Mouse (Mus musculus): ENCODE data around the gene Sorbs1.

DNA sequence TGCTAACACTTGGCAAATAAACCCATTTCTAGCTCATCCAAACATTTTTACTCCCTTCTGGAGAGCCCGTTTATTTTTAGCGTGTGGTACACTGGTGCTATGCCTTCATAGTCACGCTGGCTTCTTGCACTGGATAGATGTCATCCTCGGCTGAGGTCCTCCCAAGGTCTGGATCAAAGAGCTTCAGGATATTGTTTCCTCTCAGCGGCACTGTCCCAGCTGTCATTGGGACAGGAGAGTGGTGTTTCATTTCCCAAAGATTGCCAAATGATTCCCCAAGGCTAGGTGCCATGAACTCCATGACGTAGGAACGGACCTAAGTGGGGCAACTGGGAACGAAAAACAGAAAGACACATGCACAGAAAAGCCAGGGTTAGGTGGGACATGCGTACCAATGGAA is 225.2 kb downstream of the Sorbs1 start:
- TF ChIP-seq BHLHE40 (IDR thresholded peaks at IDR 0.05; ENCODE audit: low read depth, low read length) (no peak), POLR2A (IDR thresholded peaks at IDR 0.05; ENCODE audit: low read depth, low read length) (no peak), TCF12 (IDR thresholded peaks at IDR 0.05; ENCODE audit: low read depth, low read length) (no peak), USF1 (IDR thresholded peaks at IDR 0.05; ENCODE audit: low read depth, low read length) (no peak), CTCF (conservative IDR thresholded peaks at IDR 0.05 in 1 of 2, IDR thresholded peaks at IDR 0.05 in 1 of 2; ENCODE audit: low read depth in 2 of 2, low read length in 2 of 2) (no peak), CHD2 (IDR thresholded peaks at IDR 0.05; ENCODE audit: low read length) (no peak), GABPA (IDR thresholded peaks at IDR 0.05; ENCODE audit: insufficient replicate concordance, low read depth, low read length) (no peak)

Measured in CH12.LX (cell line).